Mouse (Mus musculus) 3134 (cell line): ENCODE data around the gene Fndc8.
A peak's percentile ranks its signal among the peaks of the same experiment; 100 is the strongest.

ENCODE experiments used
- DNase-seq: peaks from one replicate; pipeline ENCODE4 v3.0.0-alpha.2; 2011; ENCODE audit warnings: low spot score; ENCODE audit not compliant: insufficient read length; ENCODE audit errors: extremely low read depth

Gene Fndc8

GRCm38 (mm10) chr11:82867956-82868355 lies 24.0 kb upstream of the Fndc8 start:
- no peak for DNase-seq

GRCm38 (mm10) chr11:82869506-82870172 lies 22.3 kb upstream of the Fndc8 start:
- no peak for DNase-seq

- peak; percentile 71 for DNase-seq
Measured at GRCm38 (mm10) chr11:82870173-82871030, 21.5 kb upstream of the Fndc8 start.

- DNase-seq: peak; percentile 85
Measured at GRCm38 (mm10) chr11:82871031-82871446, 20.9 kb upstream of the Fndc8 start, which contains the start of gene Rffl. Rffl (minus strand) TSS chr11:82871210.

GRCm38 (mm10) chr11:82874924-82875323 lies 17.0 kb upstream of the Fndc8 start:
- DNase-seq: no peak

- DNase-seq: no peak
Measured at GRCm38 (mm10) chr11:82875631-82876030, 16.3 kb upstream of the Fndc8 start.

GRCm38 (mm10) chr11:82877726-82878344 lies 14.1 kb upstream of the Fndc8 start:
- no peak for DNase-seq

- no peak for DNase-seq
Measured at GRCm38 (mm10) chr11:82883180-82883579, 8.7 kb upstream of the Fndc8 start.

GRCm38 (mm10) chr11:82886559-82886958 lies 5.4 kb upstream of the Fndc8 start:
- no peak for DNase-seq

- DNase-seq: no peak
Measured at GRCm38 (mm10) chr11:82888491-82888946, 3.4 kb upstream of the Fndc8 start.

- no peak for DNase-seq
Measured at GRCm38 (mm10) chr11:82889524-82890341, 2.2 kb upstream of the Fndc8 start.

GRCm38 (mm10) chr11:82890342-82890762 lies 1.6 kb upstream of the Fndc8 start, which contains the start of gene Rad51d:
Rad51d (minus strand) TSS chr11:82890614.
- peak; percentile 96 for DNase-seq

- no peak for DNase-seq
Measured at GRCm38 (mm10) chr11:82897478-82897877, 5.6 kb downstream of the Fndc8 start.

- DNase-seq: no peak
Measured at GRCm38 (mm10) chr11:82899720-82900119, 7.8 kb downstream of the Fndc8 start.

- no peak for DNase-seq
Measured at GRCm38 (mm10) chr11:82901606-82902310, 9.8 kb downstream of the Fndc8 start.

- no peak for DNase-seq
Measured at GRCm38 (mm10) chr11:82904952-82905351, 13.0 kb downstream of the Fndc8 start.

GRCm38 (mm10) chr11:82905816-82906215 lies 13.9 kb downstream of the Fndc8 start:
- no peak for DNase-seq

- DNase-seq: peak; percentile 88
Measured at GRCm38 (mm10) chr11:82907651-82908607, 16.0 kb downstream of the Fndc8 start, which contains the start of gene Nle1. Nle1 (minus strand) TSS chr11:82908411.

- DNase-seq: no peak
Measured at GRCm38 (mm10) chr11:82908608-82908989, 16.7 kb downstream of the Fndc8 start.
